Mouse (Mus musculus): Measurements from ENCODE around the gene Usp53.

GRCm38 (mm10) chr3:122894772-122895171 is 89.5 kb downstream of the Usp53 start, which contains the start of gene Fabp2:
- TF ChIP-seq CTCF (IDR thresholded peaks at IDR 0.05; ENCODE audit: borderline replicate concordance, insufficient read depth, low read depth, low read length) (no peak), POLR2A (IDR thresholded peaks at IDR 0.05; ENCODE audit: borderline replicate concordance, insufficient read depth, low read length) (no peak)
